Mouse (Mus musculus) heart, adult 2 months (tissue): ENCODE measurements around the gene Dscam.

Experiments used
- CTCF ChIP-seq: fragments of 200-600 bp; IDR thresholded peaks from 2 replicates; pipeline ENCODE4 v1.8.1; 2022; ENCODE audit warnings: antibody characterized with exemption, mild to moderate bottlenecking, moderate library complexity
- POLR2A ChIP-seq: fragments of 200-500 bp; IDR thresholded peaks from 2 replicates; pipeline ENCODE4 v1.6.1; 2011; ENCODE audit warnings: mild to moderate bottlenecking, low read depth, low read length, control low read depth; ENCODE audit not compliant: insufficient read depth

DNA sequence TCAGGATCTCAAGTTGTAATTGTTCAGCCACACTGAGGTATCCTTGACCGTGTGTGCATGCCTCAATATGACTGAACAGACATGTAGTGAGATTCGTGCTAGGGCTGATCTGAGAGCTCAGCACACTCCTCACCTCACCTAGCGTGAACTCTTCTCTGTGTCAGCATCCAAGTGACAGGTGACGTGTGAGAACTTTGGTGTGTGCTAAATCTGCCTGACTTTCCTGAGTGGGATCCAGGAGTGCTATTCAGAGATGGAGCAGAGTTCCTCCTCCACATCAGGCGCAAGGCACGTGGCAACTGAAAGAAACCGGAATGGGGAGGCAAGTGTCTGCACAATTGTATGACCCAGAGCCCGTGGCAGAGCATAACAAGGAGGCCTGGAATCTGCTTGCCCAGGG is 490.6 kb downstream of the Dscam start:
- TF ChIP-seq CTCF = no peak
- TF ChIP-seq POLR2A = no peak
